Mouse (Mus musculus) spleen, adult 18-20 months (tissue): Measurements from ENCODE around the gene Itm2b.

ENCODE experiments used
- DNase-seq, 2 experiments: peaks; one replicate each; pipeline ENCODE4 v3.0.0; 2022; ENCODE audit warnings: mixed read lengths in 2 of 2

Itm2b gene

DNA sequence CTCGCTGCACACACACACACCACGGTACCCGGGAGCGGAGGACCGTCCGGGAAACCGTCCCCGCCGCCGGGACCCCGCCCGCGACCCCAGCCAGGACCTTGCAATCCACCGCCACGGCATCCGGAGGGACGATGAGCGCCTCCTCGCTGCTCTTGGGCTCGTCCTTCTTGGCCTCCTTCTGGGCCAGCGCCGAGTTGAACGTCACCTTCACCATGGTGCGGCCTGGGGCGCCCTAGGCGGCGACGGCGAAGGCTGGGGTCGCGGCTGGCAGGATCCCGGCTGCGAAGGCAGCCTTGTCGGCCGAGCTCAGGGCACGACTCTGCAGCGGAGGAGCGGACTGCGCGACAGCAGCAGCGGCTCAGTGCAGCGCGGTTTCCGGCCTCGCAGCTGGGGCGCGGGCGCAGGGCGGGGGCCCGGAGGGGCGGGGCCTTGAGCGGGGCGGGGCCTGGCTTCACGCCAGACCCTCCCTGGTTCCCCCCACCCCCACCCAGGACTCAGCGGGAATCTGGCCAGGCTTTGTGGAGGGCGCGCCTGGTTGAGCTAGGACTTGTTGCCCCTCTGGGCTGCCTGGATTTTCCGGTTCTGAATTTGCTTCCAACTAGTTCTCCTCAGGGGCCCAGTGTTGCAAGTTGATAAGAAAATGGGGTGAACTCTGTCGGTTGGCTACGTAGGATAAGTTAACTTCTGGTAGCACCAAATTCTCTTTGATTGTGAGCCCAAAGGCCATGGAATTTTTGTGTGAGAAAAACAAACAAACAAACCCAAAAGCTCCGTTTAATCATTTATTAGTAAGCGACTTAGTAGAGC lies at the start of gene Itm2b:
TSS of gene Itm2b (minus strand) at position 377 of the 807 bp plus-strand sequence.
- DNase-seq: peak; percentile 79 to 87

DNA sequence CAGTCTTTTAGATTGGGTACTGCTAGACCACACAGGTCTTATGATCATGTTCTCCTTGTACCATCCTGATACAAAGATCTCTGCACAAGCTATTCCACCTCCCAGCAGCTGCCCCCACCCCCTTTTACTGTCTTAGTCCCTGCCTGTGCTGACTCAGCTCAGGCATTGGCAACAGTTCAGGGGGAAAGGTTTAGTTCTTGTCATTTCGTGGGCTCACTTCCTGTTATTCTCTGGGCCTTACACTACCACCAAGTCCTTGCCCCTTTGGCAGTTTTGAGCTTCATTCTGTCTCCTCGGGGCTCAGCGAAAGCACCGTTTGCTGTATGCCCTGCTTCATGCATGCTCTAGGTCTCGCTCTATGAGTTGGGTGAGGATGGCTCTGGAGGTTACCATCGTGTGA lies 48.4 kb upstream of the Itm2b start:
- no peak for DNase-seq

DNA sequence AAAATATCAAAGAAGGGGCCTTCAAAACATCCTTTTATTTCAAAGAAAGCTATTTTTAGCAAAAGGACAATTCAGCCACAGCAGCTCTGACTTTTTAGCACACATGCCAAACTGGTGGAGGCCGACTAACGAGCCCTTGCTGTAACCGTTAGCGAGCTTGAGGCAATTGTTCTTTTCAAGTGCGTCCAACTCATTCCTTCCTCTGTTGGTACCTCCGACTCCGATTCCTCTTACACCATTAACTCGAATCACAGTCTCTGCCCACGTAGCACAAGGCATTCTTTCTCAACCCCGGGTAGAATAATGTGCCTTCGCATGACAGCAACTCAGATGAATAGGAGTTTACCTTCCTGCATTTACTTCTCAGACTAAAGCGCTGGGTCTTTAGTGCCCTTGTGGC lies 45.5 kb upstream of the Itm2b start:
- DNase-seq: no peak

DNA sequence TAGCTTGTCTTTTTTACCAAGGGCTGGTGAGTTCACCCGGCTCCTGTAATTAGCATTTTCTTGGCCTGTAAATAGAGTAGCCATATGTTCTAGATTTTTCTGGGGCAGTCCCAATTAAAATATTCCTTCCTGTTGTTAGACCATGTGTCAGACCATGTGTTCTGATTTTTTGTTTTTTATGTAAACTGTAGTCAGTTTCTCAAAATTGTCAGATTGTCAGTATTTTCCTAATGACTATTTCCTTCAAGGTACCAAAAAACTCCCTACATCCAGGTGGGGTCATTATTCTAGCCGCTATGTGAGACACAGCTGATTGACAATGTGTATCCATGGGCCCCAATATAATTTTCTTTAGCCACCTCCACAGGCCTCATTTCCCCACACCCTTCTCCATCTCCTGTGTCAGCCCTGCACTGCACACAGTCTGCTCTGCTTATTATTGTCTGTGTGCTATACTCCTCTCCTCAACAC lies 40.5 kb upstream of the Itm2b start:
- no peak for DNase-seq

DNA sequence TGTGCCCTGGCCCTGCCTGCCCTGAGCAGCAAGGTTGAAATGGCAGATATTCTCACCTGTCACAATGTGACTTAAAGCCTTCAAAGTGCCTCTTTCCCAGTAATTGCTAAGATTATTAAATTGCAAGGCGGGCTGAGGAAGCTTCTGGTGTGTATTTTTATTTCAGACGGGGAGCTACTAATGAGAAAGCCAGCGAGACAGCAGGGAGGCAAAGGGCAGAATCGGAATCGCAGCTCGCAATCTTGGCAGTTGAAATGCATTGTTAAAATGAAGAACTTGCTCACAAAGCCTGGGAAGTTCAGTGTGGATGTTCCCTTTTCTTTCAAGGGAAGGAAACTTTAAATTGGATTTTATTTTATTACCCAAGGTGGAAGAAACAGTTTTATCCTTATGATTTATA lies 39.9 kb upstream of the Itm2b start:
- no peak for DNase-seq

DNA sequence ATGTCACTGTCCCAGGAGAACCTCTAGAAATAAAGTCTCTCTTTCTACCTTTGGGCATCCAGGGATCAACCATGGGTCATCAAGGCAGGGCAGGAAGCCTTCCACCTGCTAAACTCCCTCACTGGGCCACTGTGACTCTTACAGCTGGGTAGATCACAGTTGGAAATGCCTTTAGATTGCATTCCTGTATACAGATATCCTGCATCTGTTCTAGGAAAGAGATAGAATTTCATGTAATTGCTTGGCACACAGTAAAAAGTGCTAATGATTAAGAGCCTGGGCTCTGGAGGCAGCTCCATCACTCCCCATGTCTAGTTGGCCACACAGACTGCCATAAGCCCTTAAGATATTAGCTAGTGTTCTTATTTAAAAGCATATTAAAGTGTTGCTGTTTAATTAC lies 38.5 kb upstream of the Itm2b start:
- DNase-seq: no peak

DNA sequence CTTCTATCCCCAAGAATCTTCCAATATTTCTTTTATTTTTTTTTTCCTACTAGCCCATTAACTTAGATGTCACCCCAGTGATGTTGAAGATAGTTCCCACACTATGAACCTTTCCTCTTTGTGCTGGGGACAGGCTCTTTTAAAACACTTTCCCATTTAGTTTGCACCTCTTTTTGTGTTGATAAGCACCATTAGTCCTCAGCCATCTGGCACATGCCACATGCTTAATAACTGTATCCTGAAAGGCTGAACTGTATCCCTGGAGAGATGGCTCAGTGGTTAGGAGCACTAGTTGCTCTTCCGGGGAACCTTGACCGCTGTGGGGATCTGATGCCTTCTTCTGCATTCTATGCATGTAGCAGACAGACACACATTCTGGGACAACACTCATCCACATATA lies 37.5 kb upstream of the Itm2b start:
- no peak for DNase-seq

DNA sequence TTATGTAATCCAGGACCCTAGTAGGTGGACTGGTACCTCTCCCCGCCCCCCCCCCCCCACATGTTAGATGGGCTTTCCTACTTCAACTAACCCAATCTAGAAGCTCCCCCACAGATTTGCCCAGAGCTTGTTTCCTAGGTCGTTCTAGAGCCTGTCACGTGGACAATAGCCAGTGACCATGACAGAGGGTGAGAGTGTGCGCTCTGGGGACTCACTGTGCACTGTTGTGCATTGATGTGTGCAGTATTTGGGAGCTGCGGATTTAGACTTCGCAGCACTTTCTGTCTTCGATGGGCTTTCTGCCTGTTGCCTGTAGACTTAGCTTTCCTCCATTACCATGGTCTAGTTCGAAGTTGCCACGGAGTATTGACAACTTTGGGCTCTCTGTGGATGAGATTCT lies 36.5 kb upstream of the Itm2b start:
- no peak for DNase-seq

DNA sequence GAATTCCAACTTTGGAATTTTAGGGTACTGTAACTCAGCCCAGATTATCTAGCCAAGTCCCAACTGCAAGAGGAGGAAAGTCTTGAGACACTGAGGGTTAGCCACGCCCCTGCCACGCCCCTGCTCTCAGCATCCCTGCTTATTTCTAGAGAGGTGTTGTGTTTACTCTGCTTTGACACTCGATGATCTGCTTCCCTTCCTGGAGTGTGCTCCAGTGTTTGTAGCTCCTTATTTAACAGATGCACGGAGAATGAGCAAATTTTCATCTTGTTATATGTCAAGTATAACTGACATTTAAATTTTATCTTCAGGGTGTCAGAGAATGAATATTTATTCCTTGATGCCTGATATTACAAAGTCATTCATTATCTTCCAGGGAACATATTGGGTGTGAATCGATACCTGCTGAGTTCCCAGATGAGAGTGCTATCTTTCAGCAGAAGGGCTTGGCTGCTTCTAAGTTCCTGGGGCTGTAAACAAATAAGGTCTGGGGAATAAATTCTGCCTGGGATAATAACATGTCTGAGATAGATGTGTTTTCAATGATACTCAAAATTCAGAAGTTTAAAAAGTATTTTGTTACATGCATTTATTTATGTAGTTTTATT lies 35.2 kb upstream of the Itm2b start:
- DNase-seq: no peak

DNA sequence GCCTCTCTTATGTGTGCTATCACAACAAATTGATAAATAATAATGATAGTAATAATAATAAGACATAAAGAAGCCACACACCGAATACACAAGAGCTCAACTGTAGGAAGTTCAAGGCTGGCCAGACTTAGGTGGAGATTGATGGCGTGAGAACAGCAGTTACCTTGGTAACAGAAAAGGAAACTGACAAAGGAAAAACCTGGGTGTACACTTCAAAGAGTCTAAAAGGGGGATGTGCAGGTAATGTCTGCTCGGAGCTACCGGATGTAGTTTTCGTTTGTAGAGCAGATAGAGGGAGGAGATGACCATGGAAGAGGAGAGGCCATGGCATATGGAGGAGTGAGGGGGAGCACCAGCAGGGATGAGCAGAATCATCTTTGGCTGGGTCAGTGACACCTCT lies 31.4 kb upstream of the Itm2b start:
- no peak for DNase-seq

DNA sequence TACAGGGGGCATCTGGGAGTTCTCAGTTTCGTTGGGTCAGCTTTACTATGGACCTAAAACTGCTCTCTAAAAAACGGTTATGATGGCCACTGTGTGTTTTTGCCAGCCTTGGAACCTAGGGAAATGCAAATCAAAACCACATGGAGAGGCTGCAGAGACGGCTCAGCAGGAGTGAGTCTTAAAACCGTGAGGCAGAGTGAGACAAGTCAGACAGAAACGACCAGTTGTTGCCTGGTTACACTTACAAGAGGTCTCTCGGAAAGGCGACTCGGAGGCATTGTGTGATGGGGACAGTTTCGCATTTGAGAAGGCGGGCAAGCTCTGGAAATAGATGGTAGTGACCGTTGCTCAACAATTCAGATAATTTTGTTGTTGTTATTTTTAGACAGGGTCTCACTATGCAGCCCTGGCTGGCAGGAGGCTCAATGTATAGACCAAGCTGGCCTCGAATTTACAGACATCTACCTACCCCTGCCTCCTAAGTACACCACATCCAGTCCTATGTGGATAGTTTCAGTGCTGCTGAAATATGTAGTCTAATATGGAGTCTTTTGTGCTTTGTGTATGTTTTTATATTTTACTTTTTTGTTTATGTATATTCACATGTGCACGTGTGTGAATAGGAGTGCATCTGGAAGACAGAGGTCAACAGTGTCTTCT lies 30.4 kb upstream of the Itm2b start:
- no peak for DNase-seq

DNA sequence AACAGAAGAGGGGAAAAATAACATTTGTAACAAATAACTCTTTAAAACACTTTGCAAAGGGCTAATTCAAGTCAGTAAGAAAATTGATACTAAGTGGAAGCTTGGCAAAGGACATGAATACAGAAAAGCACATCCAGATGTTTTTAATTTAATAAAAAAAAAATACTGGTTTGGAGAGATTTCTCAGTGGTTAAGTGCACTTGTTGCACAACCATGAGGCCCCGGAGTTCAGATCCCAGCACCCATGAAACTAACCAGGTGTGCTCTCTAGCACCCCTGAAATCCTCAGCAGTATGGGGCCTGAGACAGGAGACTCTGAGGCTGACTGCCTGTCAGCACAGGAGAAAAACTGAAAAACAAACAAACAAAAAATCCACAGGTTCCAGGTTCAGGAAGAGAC lies 26.6 kb upstream of the Itm2b start:
- DNase-seq: no peak

DNA sequence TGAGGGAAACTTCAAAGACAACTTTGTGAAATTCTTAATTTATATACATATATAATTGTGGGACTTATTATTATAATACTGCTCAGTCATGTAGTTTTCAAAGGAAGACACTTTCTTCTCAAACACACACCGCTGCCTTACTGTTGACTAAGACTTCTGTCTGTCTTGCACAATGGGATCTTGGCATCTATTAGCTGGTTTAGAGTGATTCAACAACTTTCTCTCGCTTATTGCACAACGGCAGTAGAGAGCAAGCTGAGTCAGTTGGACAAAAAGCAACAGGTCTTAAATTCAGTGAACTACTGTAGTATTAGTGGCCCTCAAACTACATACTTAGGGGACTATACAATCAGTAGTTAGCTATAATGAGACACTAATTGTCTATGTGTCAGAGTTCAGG lies 25.0 kb upstream of the Itm2b start:
- no peak for DNase-seq

DNA sequence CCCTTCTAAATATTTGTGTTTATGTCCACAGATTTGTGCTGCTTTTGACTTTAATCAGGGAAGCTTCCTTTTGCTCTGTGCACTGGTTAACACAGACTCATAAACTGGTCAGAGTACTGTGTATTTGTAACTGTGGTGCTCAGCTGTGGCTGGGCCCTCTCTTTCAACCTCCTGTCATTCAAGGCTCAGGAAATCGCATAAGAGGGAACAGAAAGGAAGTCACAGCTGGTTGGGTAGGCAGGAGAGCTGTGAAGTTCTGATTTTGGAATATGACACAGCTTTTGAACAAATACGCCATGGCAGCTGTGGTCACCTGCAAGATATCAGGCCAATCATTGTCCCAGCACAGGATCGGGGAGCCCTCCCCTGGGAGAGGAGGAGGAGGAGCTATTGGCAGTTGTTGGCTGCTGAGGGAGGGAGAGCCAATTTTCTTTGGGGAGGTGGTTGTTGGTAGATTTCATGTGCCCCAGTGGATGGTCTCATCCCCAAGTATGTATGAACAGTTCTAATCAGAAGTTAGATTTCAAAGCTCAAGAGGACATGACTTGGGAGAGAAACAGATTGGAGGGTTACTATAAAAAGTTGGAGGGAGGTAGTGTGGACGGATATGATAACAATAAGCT lies 23.2 kb upstream of the Itm2b start:
- DNase-seq: no peak

DNA sequence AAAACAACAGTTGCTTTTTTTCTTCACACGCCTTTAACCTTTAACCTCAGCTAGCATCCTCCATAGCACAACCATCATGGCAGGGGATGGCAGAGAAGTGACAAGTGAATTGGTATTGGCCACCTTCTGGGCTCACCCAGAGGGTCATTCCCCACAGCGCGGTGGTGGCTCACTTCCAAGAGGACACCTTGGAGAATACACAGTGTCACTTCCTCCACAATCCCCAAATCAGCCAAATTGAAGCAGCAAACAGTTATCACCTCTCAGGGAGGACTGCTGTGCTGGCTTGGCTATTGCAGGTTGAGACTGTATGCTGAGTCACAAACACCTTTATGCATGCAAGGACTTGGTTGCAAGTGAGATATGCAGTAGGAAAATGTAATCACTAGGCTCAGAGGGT lies 18.9 kb upstream of the Itm2b start:
- DNase-seq: no peak

DNA sequence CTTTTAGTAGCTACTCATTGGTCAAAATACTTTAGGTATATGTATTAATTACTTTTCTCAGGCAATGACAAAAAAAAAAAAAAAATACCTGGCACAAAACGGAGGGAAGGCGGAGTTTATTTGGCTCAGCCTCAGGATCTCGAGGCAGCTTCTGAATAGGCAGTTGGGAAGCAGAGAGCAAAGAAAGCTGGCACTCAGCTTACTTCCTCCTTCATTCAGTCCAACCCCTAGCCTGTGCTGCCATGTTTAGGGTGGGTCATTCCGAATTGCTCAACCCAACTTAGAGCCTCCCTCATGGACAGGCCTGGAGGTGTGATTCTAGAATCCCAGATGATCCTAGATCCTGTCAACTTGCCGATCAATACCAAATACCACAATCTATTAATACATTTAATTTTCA lies 18.3 kb upstream of the Itm2b start:
- DNase-seq: no peak

DNA sequence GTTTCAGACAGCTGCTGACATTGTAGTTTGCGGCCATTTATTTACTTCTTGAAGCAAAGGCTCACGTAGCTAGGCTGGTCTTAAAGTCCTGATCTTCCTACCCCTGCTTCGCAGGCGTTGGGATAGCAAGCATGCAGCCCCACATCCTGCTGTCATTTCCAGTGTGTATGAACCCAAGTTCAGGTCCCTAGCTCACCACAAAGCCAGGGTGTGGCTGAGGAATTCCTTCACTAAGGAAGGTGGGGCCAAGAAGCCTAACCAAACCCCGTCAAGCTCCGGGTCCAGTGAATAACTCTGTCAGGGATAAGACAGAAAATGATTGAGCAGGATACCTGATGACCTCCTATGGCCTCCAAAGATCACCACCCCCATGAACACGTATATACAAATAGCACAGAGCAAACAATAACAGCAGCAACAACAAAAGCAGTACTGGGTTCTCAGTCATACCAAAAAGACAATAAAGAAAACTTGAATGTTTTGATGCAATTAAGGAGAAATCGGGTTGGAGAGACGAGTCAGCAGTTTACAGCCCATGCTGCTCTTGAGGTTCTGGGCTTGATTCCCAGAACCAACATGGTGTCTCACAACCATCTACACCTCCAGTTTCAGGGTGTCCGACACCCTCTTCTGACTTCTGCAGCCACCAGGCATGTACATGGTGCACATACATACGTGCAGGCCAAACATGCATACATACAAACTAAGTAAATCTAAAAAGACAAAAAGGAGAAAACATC lies 17.4 kb upstream of the Itm2b start:
- no peak for DNase-seq

DNA sequence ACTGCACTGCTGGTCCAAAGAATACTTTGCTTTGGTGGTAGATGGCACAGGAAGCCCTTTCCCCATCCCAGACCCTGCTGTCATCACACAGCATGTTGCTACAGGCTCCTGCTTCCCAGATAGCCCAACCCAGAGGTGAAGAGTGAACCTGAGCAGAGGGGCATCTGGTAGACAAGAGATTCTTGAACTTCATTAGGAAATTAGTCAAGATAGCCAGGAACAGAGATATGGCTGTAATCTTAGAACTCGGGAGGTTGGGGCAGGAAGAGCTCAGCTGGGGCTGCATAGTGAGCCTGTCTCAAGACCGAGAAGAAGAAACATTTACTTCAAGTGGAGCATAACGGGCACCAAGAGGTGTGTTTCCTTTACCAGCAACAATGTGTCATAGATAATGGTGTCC lies 16.3 kb upstream of the Itm2b start:
- no peak for DNase-seq

DNA sequence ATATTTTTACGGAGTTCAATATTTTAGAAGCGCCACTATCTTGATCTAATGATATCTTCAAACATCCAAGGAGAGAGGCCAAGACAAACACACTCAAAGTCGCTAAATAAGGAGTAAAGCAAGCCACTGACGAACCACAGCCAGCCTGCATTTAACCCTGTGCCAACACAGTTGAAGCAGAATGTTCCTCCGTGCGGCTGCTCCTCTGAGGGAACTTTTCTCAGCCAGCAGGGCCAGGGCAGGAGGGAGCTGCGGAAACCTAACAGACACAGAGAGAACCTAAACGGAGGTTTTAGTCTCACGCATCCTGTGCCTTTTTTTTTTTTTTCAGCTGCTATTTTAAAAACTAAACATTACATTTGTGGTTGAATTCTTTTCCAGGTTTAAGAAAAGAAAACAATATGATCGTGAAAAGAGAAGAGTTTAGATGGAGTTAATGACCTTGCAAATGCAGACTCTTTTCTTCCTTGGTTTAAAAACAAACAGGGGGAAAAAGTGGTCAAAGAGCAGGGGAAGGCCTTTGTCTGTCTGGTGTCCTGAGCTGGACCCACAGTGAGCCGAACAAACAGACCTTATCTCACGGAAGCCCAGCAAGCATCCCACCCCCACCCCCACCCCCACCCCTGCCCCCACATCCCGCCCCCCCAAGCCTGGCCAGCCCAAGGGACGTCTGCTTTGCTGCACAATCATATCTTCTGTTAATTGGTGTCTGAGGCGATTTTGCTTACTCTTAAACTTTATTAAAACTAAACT lies 15.0 kb upstream of the Itm2b start:
- DNase-seq: no peak

DNA sequence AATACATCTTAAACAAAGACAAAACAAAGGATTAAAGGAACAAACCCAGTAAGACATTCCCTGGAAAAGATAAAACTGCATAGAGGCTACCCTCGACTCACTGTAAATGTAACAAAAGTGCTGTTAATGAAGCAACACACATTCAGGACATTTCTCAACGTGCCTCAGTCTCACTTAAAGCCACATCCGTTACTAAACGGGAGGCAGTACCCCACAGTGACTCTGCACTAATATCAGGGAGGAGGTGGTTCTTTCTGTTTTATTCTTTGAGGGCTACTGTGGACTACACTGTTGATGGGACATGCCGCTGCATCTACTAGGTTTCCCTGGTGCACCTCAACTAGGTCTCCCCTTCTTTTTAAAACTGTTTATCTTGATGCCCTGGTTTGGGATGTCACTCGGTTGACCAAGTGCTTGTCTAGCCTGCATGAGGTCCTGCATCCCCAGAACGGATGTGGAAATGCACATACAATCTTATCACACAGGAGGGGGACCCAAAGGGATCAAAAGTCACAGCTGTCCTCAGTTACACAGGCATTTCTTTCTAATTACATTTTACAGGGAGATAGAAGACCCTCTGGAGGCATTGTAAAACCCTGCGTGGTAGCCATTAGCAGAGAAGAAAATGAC lies 13.4 kb upstream of the Itm2b start:
- DNase-seq: no peak

DNA sequence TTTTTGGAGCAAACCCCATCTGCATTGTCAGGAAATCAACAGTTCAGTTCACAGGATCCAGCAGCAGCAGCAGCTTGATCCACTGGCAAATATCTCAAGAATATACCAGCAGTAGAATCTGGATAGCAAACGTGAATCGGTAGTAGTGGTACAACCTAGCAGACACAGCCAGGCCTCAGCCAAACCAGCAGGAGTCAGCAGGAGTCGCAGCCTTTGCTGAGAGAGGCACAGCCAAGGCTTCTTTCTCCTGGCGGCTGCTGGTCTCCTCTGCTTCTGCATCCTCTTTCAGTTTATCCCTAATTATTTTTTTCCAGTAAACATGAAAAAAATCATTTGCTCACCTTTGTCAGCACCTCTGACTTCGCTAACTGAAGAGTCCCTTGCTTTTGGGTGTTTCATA lies 10.7 kb upstream of the Itm2b start:
- no peak for DNase-seq
